Mouse (Mus musculus) cerebellum, adult 2 months (tissue): ENCODE data around the gene Pcdh7. TPM values are rescaled to one million over a fixed set of nuclear protein-coding genes. Genes with fewer than 3 reads are reported as not detected.

Experiments
- DNase-seq, 2 experiments: peaks; one replicate each; pipeline ENCODE4 v3.0.0; 2021
- H3K27ac ChIP-seq: fragments of 200-500 bp; 2 replicates; pipeline ENCODE4 v1.5.1; 2012; ENCODE audit warnings: low read length, control low read depth, inconsistent platforms; ENCODE audit not compliant: insufficient read depth
- H3K27me3 ChIP-seq: fragments of 200-500 bp; 2 replicates; pipeline ENCODE4 v1.6.1; 2012; ENCODE audit warnings: inconsistent platforms, mild to moderate bottlenecking, low read length, moderate library complexity; ENCODE audit not compliant: control insufficient read depth, insufficient read depth
- H3K4me1 ChIP-seq: fragments of 200-500 bp; 2 replicates; pipeline ENCODE4 v1.6.1; 2011; ENCODE audit warnings: low read length; ENCODE audit not compliant: control insufficient read depth, insufficient read depth
- H3K4me3 ChIP-seq: fragments of 200-500 bp; replicated peaks from 2 replicates; pipeline ENCODE3; 2011; ENCODE audit warnings: mild to moderate bottlenecking, low read depth, low read length, control low read depth; ENCODE audit not compliant: insufficient read depth
- CTCF ChIP-seq: fragments of 200-500 bp; IDR thresholded peaks from 2 replicates; pipeline ENCODE4 v1.5.1; 2011; ENCODE audit warnings: low read depth, mild to moderate bottlenecking, control low read depth, low read length, moderate library complexity, borderline replicate concordance; ENCODE audit not compliant: insufficient read depth
- POLR2A ChIP-seq: fragments of 200-500 bp; IDR thresholded peaks from 2 replicates; pipeline ENCODE4 v1.6.1; 2011; ENCODE audit warnings: low read length, control low read depth, borderline replicate concordance; ENCODE audit not compliant: insufficient read depth
- WGBS: fragments of 180-500 bp; shearing (Covaris S2); methylation state at CpG from one replicate; pipeline ENCODE4 v1.1.7; 2018; 5-methylcytosine and 5-hydroxymethylcytosine counted together
- polyA plus RNA-seq: library from polyadenylated mRNA; depleted of rRNA; stranded (reverse); fragments of >200 nt; gene quantifications from 2 replicates; pipeline ENCODE4 v1.2.3, GENCODE M21; 2012

The Pcdh7 gene
- polyA plus RNA-seq, 1 experiment, result 21.6 TPM

DNA sequence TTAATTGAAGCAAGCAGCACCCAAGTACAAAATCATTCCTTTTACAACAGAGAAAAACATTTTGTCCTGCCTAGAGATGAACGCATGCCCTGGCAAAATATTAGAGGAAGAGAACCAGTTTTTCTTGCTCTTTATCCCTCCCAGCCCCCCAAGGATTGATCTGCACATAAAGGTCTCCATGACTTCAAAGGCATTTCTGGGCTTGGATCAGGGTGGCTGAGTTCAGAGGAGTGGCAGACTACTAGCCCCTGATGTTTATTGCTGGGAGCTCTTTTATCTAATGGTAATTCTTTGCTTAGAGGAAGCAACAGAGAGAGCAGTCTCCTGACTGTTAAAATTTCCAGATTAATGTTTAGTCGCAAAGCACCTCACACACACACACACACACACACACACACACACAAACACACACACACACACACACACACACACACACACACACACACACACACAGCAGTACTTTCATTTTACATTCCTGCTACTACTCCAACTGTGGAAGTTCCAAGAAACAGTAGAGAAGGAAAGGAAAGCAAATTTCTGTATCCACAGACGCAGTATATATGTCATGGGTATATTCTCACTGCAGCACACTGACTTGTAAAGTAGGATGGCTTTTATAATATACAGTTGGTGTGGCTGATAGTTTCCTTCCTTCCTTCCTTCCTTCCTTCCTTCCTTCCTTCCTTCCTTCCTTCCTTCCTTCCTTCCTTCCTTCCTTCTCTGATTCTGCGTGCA is 71.2 kb downstream of the Pcdh7 start:
- TF ChIP-seq POLR2A (no peak), CTCF (no peak)
- no peak overlapping the region for H3K4me3 ChIP-seq
- WGBS, result 77% methylated on average over 4 of the region's 4 CpGs
- H3K27me3 ChIP-seq, result no peaks in the 10 kb centered on the region
- no peaks in the 10 kb centered on the region for H3K4me1 ChIP-seq
- no peak overlapping the region for H3K27ac ChIP-seq
- no peak for DNase-seq

DNA sequence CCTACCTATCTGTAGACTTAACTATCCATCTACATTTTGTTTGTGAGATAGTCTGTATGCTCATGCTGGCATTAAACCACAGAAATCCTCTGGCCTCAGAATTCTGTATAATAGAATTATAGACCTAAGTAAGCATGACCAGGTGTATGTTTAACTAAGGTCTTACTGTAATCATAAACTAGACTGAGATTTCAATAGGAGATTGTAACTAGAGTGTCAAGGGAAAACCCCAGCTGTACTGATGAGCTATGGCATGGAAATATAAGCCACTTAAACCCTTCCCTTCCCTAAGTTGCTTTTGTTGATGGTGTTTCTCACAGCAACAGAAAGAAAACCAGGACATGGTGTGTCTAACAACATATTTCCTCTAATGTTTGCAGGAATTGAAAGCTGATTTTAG is 78.6 kb downstream of the Pcdh7 start:
- H3K4me1 ChIP-seq, result no peaks in the 10 kb centered on the region
- no peak overlapping the region for H3K27ac ChIP-seq
- no peak overlapping the region for H3K4me3 ChIP-seq
- no peaks in the 10 kb centered on the region for H3K27me3 ChIP-seq
- DNase-seq, result no peak
- no peak for TF ChIP-seq CTCF
- TF ChIP-seq POLR2A, result no peak

DNA sequence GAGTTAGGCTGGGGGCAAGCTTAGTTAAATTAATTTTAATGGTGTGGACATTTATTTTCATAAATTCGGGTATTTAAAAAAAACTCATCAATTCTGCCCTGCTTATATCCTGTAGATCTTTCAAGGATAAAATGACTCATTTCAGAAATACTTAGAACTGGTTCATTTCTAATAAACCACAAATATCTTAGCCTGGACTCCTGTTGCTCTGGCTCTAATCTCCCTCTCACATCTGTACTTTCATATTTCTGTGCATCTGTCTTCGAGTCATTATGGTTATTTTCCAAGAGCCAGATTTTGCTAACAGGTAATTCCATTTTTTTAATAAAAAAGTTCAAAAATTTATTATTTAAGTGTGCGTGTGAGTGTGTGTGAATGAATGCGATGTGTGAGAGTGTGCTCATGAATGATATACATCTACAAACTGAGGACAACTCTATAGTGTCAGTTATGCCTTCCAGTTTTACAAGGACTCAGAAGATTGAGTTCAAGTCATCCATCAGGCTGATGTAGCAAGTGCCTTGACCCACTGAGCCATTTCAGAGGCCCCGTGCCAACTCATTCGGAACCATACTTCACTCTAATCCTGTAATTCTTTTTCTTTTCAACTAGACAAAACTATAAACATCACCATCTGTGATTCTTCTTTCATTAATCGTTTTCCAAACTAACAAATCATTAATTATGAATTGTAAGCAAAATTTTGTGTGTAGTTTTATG is 80.3 kb downstream of the Pcdh7 start:
- no peak for TF ChIP-seq CTCF
- no peak for TF ChIP-seq POLR2A

DNA sequence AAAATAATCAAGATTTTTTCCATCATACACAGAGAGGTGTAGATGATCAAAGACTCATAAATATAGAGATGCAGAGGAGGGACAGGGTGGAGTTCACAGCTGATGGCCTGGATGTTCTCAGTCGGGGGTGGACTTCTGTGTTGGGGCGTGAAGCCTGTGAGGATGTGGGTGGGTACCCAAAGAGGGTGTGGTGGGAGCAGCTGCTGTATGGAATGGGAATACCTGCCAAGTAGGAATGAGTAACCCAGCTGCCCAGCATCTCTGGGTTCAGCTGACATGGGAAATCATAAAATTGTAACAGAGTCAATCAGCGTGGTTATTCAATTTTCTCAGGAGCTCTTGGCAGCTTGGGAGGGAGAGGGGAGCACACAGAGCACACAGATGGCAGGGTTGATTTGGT is 85.3 kb downstream of the Pcdh7 start:
- no peak for DNase-seq
- Histone ChIP-seq H3K27me3 (no peaks in the 10 kb centered on the region; the same call in 1 of the 2 replicates), H3K4me3 (no peak overlapping the region), H3K4me1 (no peaks in the 10 kb centered on the region), H3K27ac (no peak overlapping the region)
- TF ChIP-seq CTCF, result no peak
- no peak for TF ChIP-seq POLR2A
- 25% methylated on average over 3 of the region's 3 CpGs for WGBS

More for the DNA sequence above, 80.3 kb downstream of the Pcdh7 start:
- no peak for DNase-seq
- no peak overlapping the region for H3K4me3 ChIP-seq
- no peak overlapping the region for H3K27ac ChIP-seq
- no peaks in the 10 kb centered on the region for H3K4me1 ChIP-seq
- WGBS, result 81% methylated on average over 7 of the region's 7 CpGs
- H3K27me3 ChIP-seq, result no peaks in the 10 kb centered on the region; the same call in 1 of the 2 replicates

DNA sequence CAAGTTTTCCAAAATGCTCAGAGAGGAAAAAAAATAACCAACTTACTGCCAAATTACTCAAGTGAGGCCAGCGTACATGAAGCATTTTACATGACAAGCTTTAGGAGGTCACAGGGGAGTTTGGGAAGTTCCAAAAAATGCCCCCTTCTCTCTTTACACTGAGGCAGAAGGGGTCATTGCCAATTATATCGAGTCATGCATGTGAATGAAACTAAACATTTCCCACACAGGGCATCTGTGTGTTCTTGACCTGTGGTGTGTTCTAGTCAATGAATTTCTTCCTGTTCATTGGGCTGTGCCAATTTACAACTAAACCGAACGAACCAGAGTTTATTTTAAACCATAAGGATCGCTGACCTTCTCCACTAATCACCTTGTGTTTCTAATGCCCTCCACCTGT is 86.1 kb downstream of the Pcdh7 start:
- H3K4me1 ChIP-seq, result no peaks in the 10 kb centered on the region
- H3K4me3 ChIP-seq, result no peak overlapping the region
- no peak overlapping the region for H3K27ac ChIP-seq
- TF ChIP-seq POLR2A, result no peak
- TF ChIP-seq CTCF, result no peak
- H3K27me3 ChIP-seq, result no peaks in the 10 kb centered on the region; the same call in 1 of the 2 replicates
- 42% methylated on average over 5 of the region's 5 CpGs for WGBS
- DNase-seq, result no peak

DNA sequence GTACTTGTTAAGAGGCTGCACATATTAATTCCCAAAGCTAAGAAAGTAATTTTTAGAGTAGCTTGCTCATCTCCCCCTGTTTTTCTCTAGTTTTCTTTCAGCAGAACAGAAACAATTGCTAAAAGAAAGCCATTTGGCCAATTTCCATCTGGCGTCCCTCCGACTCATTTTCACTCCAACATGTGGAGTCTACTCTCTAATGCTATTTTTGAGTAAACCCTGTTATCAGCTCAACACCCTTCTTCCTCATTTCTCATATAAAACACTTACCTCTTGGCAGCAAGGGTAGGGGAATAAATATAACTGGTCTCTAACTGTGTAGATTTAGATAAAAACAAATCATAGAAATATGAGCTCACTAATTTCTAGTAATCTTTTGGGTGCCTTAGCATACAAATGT is 89.6 kb downstream of the Pcdh7 start:
- no peak for TF ChIP-seq POLR2A
- no peak for TF ChIP-seq CTCF
- Histone ChIP-seq H3K27ac (no peak overlapping the region), H3K27me3 (no peaks in the 10 kb centered on the region), H3K4me3 (no peak overlapping the region), H3K4me1 (no peaks in the 10 kb centered on the region)
- 22% methylated on average over 2 of the region's 2 CpGs for WGBS
- no peak for DNase-seq

DNA sequence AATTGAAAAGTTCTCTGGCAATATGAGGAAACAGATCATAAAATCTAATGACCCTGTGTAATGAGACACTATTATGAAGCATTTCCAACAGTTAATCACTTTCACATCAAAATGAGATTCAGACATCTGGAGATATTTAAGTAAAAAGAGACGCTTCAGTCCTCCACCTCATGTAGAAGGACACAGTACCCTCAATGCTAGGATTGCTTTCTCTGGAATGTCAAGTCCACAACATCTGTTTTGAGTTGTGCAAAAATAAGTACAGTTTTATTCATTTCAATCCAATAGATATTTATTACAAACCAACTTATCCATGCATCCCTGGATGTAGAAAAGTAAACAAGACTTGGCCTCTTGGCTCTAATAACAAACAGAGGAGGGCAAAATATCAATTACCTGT is 92.9 kb downstream of the Pcdh7 start:
- no peaks in the 10 kb centered on the region for H3K27me3 ChIP-seq
- WGBS, result 91% methylated on average over 1 of the region's 1 CpGs
- no peak for DNase-seq
- H3K4me1 ChIP-seq, result no peaks in the 10 kb centered on the region
- H3K27ac ChIP-seq, result no peak overlapping the region
- H3K4me3 ChIP-seq, result no peak overlapping the region
- no peak for TF ChIP-seq POLR2A
- TF ChIP-seq CTCF, result no peak
